Mouse (Mus musculus) layer of hippocampus, adult 8-10 months (tissue): ENCODE measurements at regions not wholly inside any gene's neighbourhood (a gene's known extent, or its start where the extent isn't known, plus 50 kb on each side); places are given as distances from the start of the nearest gene placed in this dataset.
A peak's percentile ranks its signal among the peaks of the same experiment; 100 is the strongest.
"Not testable (repeated sequence)": the region's sequence is repeated elsewhere in the genome, so short reads cannot be mapped to it uniquely, and the experiment has no call there.

Experiments used
- DNase-seq, 2 experiments: peaks; one replicate each; pipeline ENCODE4 v3.0.0; 2022; ENCODE audit warnings: low spot score in 2 of 2

DNA sequence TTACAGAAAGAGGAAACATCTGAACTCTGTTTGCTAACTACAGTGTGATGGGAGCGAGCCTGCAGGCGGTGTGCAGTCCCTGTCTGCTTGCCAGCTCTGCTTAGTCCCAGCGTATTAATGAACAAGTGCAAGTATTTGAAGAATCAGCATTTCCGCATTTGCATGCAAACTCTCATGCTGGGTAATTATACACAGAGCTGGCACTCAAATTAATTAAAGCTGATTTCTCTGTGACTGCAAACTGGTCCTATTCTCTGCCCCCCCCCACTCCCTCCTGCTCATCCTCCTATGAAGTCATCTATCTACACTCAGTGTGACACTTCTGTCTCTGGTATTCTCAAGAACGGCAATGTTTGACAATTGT, 85.1 kb upstream of the Adgrl2 start:
- peak in 1 of 2 experiments; percentile 18 for DNase-seq

DNA sequence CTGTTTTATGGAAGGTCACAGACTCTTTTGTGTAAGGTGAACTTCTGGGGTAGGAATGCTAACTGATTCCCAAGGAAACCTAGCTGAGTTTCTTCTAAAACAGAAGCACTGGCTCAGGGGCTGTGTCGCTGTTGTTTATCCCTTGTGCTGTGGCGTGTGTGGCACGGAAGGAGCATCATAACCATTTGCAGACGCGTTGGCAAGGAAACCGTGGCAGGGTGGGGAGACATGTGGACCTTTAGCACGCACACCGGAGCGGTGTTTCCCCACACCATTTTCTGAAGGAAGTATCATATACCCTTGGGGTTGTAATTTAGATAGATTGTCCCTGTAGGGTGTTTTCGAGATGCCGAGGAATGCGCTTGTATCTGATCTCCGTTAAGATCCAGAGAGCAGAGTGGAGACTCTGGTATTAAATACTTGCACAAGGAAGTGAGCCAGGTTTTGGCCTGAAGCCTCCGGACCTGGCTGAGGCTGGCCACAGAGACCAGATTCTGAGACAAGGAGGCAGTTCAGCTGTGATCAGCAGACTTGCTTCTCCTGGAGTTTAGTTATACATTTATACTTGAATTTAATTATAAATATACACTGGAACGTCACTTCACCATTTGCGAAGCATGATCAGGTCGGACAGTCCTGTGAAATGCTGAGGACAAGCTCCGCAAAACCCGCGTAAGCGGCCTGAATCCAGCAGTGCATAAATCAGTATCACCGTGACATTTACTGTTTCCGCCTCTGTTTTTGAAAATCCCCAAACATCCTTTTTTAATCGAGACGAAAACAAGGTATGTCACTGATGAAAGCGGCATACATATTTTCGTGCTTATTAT, 84.5 kb upstream of the Adgrl2 start:
- DNase-seq: no peak

DNA sequence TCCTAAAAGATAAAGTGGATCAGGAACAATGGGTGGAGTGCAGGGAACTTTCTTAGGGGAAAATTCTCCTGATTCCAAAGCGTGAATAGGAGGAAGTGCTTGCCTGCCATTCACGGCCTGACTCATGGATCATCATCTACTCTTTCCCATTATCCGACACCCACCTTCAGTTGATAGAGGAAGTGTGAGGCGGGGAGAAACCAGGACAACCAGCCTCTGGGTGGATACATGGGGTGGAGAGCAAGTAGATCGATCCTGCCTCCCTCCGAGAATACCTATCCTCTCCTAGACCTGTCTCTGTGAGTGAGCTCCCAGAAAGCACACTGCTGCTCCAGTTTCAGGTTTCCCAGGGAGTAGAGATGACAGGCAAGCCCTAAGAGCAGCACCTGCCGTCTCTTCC, 79.8 kb upstream of the Adgrl2 start:
- DNase-seq: no peak

DNA sequence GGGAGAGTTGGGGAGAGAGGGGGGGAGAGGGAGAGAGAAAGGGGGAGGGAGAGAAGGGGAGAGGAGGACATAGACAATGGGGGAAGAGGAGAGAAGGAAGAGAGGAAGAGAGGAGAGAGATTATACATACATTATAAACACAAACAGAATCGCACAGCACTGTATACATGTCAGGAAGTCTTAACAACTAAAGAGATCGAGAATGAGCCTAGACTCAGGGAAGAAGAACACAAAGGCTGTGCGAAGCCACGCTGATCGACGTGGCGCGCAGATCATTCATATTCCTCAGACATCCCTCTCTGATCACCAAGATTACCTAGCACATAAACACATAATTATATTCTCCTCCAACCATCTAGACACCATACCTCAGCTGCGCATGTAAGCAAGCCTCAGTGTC, 79.1 kb upstream of the Adgrl2 start:
- DNase-seq: no peak

DNA sequence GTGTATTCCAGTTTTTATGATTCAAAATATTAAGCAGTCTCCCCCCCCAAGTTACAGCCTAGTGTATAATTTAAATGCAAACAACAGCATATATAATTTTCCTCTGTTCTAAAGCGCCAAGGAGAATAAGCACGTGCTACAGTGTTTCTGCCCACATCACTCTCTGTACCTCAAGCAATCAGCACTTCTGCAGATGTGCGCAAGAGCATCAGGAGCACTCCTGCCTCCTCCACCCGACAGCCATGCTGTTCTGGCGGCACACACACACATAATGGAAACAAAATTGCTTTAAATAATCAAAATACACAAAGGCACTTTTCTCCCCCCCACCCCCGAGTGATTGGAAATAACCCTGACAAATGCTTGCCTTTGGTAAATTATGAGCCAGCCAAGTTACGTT, 78.5 kb upstream of the Adgrl2 start:
- no peak for DNase-seq

DNA sequence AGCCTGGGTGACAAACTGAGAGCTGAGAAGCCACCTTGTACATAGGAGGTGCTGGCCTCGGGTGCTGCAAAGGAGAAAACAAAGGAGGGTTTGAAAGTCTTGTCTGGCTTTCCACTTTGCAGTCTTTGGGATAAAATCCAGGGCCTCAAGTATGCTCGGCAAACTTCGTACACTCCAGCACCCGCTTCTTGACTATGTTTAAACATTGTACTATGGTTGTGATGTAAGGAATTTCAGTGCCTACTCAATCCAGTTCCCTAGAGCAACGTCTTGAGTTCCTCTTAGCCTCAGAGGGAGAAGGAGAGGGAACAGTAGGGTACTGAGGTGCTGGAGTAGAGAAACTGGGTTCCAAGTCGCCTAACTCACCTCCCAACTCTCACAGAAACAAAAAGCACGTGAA, 77.4 kb upstream of the Adgrl2 start:
- DNase-seq: no peak

DNA sequence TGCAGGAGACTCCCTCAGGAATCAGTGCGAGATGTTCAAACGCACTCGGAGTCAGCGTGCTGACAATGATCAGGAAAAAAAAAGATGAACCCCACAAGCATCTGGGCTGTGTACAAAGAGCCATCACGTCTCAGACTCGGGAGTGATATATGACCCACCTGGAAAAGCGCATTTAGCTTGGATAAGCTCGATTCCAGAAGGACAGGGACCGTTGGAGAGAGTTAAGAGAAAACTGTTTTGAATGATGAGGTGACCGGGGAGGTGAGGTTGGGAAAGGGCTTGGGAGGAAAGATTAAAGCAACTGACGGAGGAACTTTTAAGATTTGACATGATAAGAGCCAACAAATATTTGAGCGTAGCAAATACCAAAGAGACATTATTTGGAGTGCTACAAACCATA, 64.7 kb upstream of the Adgrl2 start:
- DNase-seq: no peak

DNA sequence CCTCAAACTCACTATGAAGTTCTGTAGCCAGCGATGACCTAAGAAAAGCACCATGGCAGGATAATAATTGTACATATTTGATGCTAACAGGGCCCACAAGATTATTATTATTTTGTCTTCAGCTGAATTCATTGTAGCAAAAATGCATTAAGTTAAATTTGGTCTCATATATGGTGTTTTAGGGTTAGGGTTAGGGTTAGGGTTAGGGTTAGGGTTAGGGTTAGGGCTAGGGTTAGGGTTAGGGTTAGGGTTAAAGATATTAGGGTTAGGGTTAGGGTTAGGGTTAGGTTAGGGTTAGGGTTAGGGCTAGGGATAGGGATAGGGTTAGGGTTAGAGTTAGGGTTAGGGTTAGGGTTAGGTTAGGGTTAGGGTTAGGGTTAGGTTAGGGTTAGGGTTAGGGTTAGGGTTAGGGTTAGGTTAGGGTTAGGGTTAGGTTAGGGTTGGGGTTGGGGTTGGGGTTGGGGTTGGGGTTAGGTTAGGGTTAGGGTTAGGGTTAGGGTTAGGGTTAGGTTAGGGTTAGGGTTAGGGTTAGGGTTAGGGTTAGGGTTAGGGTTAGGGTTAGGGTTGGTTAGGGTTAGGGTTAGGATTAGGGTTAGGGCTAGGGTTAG, 62.0 kb upstream of the Adgrl2 start:
- DNase-seq: not testable (repeated sequence)

DNA sequence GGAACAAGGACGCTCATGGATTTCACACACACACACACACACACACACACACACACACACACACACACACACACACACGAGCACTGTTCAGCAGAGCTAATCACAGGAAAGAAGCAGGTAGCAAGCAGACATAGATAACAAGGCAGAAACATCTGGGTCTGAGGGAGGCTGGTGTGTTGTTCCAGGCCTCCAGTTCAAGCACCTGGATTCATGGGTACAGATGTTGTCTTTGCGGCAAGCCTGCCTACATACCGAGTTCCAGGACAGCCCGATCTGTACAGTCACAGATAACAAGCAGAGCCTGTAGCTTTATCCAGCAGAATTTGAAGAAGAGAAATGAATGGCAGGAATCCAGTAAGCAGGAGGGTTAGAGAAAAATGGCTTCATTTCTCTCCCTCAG, 55.0 kb upstream of the Adgrl2 start:
- DNase-seq: no peak

DNA sequence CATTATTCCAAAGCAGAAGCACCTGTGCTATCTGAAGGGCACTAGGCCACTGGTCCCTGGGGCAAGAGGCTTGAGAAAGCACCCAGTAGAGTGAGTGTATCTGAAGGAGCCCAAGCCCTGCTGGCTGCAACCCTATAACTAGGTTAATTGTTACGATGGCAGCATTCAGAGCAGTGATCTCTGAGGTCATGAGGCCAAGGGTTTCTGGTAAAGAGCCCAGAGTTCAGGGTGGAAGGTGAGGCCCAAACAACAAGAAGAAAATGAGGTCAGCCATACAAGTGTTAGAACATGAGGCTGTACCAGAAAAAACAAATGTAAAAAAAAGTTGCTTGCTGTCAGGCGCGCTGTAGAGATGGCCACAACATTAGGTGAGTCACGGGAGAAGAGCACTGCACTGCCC, 53.5 kb upstream of the Adgrl2 start:
- no peak for DNase-seq

DNA sequence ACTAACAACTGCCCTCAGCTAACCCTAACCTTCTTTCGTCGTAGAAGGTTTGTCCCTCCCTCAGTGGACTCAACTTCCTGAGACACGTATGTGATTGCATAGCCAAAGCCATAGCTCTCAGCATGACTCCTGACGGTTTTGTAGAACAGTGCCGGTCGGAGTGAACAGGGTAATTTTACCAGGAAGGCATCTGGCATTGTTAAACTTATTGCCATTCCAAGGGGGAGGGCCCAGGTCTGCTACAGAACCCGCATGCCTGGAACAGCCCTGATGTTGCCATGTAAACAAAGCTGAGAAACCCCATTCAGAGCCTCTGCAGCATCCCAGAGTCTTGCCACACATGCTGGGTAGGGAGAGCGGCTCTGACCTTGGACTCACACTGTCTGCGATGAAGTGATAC, 52.2 kb upstream of the Adgrl2 start:
- no peak for DNase-seq

DNA sequence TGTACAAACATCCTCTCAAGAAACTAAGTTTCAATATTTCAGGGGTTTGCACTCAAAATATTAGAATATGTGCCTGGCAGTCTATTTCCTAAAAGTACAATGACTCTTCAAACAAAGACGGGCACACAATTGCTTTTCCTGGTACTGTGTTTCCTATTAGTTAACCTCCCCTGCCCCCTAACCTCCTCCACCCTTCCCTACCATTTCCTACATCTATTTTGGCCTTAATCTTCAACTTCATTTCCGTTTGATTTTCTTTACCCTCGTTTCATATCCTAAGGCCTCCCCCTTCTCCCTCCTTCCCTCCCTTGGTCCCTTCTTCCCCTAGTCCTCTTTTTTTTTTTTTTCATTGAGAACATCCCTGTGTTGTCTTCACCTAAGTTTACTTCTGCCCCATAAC, 50.8 kb upstream of the Adgrl2 start:
- DNase-seq: no peak
